Mouse (Mus musculus) brain, embryonic 18.5 days (tissue): ENCODE data around the gene Spon1.

Experiments
- DNase-seq: peaks from one replicate; pipeline ENCODE4 v3.0.0-alpha.2; 2012; ENCODE audit warnings: low read depth, low spot score

Gene Spon1

DNA sequence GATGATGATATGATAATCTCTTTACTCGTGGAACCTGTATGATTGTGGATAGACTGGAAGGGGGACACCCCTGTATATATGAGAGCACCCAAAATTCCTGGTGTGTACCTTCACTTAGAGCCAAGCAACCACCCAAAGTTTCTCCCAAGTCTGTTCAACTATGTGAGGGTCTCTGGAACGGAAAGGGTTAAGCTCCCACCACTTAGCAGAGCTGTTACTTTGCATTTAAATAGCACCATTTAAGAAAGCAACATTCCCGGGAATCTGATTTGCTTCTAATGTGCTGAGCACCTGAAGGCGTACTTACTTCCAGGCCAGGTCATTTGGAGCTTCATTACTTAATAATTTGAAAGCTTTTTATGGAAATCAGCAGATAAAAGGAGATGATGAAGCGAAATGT, 238.4 kb downstream of the Spon1 start:
- DNase-seq: no peak

DNA sequence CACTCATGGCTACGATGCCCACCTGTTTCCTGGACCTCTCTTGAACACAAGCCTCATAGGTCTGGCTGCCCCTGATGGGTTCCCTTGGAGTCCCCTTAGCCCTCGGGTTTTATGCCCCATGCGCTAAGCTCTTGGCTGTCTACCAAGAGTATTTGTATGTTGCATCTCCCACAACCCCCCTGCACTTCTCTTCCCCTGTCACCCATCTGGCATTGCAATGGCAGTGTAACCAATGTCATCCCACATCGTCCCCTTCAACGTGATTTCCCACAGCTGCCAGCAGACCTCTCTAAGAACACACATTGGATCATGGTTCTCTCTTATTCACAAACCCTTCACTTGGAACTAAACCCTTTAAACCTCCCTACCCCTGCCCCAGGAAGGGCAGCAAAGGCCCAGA, 239.7 kb downstream of the Spon1 start:
- DNase-seq: no peak

GRCm38 (mm10) chr7:114006456-114006855, 240.7 kb downstream of the Spon1 start:
- DNase-seq: no peak

- DNase-seq: no peak
These were observed 241.8 kb downstream of the Spon1 start for GRCm38 (mm10) chr7:114007565-114007964.

GRCm38 (mm10) chr7:114011726-114012443, 246.1 kb downstream of the Spon1 start:
- DNase-seq: no peak

- DNase-seq: no peak
These were observed 250.5 kb downstream of the Spon1 start for GRCm38 (mm10) chr7:114016001-114016949.

DNA sequence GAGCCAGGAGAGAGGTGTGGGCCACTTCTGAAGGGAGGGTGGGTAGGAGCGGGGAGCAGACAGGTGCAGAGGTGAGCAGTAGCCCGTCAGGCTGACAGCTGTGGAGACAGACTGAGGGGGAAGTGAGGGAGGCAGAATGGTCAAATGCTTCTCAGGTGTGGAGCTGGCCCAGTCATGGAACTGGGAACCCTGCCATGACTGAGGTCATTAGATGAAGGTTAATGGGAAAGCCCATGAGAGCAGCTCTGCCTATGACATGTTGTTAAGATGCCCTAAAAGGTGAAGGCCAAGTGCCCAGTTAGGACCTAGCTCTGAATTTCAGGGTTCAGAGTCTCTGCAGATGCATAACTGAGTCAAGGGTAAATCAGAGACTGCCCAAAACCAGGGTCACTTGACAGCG, 253.1 kb downstream of the Spon1 start:
- no peak for DNase-seq

- no peak for DNase-seq
These were observed 254.4 kb downstream of the Spon1 start for GRCm38 (mm10) chr7:114020057-114020703.

DNA sequence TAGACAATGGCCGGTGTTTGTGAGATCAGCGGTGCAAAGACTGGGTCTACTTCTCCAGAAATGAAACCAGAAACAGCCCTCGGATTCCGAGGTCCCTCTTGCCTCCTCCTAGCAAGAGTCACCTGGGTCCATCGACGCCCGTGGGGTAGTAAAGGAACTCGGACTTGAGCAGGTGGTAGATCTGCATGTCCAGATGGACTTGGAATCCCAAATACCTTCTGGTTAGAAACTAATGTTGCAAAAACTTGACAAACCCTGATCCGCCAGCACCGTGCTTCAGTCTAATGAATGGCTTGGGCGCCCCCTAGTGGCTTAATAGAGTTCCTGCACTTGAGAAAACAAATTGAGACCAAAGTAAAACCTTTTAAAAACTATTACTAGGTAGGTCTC, 254.9 kb downstream of the Spon1 start:
- peak; percentile 58 for DNase-seq

- DNase-seq: no peak
These were observed 261.1 kb downstream of the Spon1 start for GRCm38 (mm10) chr7:114026923-114027322.

DNA sequence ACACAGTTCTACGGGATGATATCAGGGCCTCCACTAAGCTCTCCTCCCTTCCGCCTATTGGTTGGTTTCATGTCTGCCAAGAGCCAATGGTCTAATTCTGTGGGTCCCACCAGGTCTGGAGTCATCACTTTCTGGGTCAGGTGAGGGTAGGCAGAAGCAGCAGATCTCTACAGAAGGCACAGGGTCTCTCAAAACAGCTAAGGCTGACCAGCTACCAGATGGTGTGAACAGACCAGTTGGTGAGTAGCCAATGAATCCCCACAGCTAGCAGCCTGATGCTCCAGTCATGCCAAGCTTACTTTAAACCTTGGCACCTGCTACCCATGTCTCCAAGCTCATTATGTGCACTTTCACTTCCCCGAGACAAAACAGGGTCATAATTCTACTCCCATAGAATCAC, 261.6 kb downstream of the Spon1 start:
- DNase-seq: no peak

GRCm38 (mm10) chr7:114028828-114029227, 263.0 kb downstream of the Spon1 start:
- no peak for DNase-seq

DNA sequence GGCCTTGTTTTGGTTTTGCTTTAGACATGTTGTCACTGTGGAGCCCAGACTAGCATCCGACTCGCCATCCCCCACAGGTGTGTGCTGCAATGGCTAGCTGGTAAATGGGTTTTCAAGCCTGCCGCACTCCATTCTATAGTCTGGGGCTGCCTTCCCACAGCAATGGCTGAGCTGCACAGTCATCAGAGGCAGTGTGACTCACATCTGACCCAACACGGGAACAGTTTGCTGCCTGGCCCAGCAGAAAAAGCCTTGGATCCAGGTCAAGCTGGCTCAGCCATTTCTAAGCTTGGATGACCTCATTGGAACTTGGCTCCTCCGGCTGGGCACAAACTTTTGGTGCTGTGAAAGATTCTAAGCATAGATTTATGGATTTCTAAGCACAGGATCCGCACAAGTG, 263.8 kb downstream of the Spon1 start:
- no peak for DNase-seq

DNA sequence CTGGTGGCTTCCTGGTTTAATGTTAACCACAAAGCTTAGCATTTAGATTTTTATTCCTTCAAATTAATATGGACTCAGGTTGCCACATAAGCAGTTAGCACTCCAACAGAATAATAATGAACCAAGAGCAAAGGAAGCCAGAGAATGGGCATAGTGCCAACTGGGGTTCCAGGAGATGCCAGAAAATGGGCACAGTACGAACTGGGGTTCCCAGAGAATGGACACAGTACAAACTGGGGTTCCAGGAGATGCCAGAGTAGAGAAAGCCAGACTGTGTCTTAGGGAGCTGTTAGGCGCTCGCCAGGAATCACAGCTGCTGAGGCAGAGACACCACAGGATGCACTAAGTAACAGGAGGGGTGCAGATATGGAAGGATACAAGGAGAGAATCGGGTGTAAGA, 271.4 kb downstream of the Spon1 start:
- DNase-seq: no peak

- no peak for DNase-seq
These were observed 275.6 kb downstream of the Spon1 start for GRCm38 (mm10) chr7:114041349-114041748.

DNA sequence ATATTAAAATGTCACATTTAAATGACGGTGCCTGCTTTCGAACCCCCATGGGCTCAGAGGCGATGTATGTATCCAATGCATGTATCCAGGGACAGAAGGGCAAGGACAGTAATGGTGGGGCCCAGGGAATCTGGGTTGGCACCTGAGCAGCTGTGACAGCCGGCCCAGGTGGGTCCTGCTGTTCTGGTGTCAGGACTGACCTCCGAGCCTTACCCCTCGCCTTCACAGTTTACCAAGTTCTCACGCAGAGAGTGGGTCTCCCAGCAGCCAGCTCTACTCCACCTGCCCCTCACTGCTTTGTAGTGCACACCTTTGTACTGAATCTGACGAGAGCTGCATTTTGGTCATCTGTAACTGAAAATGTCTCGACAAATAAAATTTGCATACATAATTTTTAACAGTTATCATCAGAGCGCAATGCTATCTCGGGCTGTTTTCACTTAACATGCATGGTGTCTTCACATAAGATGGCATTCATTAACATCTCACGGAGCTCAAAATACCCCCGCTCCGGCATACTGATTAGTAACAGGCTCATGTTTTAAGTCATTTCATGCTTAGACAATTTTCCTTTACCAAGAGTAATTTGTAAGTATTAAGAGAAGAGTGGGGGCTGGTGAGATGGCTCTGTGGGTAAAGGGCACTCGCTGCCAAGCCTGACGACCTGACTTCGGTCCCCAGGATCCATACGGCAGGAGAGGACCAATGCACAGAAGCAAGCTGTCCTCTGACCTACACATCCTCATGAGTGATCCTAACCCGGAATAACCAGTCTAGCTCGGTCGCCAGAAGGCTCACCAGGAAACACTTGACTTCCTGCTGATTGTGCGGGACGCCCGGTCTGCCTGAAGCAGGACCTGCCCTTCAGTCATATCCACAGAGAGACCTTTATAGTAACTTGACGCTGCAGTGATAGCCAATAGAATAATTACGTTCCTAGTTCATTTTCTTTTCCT, 277.5 kb downstream of the Spon1 start:
- DNase-seq: no peak

- no peak for DNase-seq
These were observed 278.2 kb downstream of the Spon1 start for GRCm38 (mm10) chr7:114043929-114044549.

- DNase-seq: no peak
These were observed 280.0 kb downstream of the Spon1 start for GRCm38 (mm10) chr7:114045814-114046213.

GRCm38 (mm10) chr7:114053720-114054119, 287.9 kb downstream of the Spon1 start:
- DNase-seq: no peak

DNA sequence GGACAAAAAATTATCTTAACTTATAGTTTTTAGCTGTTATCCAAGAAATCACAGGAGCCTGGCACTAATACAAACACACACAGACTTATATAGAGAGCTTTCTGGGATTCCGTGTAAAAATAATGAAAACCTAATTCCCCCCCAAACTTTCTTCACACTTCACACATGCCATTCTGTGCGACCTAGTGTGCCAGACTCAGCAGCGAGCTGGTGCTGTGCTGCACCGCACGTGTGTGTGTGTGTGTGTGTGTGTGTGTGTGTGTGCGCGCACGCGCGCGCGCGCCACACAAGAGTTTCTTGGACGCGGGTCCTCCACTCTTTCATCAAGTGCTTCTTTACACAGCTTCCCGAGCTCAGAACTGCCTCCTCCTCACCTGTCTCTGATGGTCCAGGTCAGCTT, 292.4 kb downstream of the Spon1 start:
- DNase-seq: no peak
